Mouse (Mus musculus) myocyte (in vitro differentiated cells): ENCODE measurements at regions not wholly inside any gene's neighbourhood (a gene's known extent, or its start where the extent isn't known, plus 50 kb on each side); places are given as distances from the start of the nearest gene placed in this dataset.

Experiments
- E2F4 ChIP-seq: IDR thresholded peaks from one replicate; pipeline ENCODE4 v1.6.1; 2011; ENCODE audit warnings: mild to moderate bottlenecking, control low read depth, moderate library complexity; ENCODE audit not compliant: insufficient read depth
- MAX ChIP-seq: IDR thresholded peaks from one replicate; pipeline ENCODE4 v1.6.1; 2011; ENCODE audit warnings: low read depth, mild to moderate bottlenecking, control low read depth
- SRF ChIP-seq: IDR thresholded peaks from one replicate; pipeline ENCODE4 v1.6.1; 2011; ENCODE audit warnings: low read depth; ENCODE audit not compliant: control insufficient read depth, insufficient read length
- TCF3 ChIP-seq: IDR thresholded peaks from one replicate; pipeline ENCODE4 v1.6.1; 2011; ENCODE audit warnings: low read depth, control low read depth; ENCODE audit not compliant: insufficient read length

DNA sequence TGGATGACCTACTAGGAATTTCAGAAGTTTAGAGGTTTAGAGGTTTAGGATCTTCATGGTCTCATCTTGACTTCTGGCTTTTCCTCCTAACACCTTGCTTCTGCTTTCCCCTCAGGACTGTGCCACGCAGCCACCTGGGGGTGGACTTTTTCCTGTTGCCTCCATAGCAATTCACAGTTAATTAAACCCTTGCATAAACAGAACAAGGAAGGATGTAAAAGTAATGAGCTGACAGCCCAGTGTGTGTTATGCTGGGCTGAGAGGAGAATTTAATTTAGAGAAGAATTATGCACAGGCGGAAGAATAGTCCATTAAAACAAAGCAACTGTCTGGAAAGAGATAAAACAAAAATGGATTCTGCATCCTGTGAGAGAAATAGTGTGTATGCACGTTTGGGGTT is 193.9 kb upstream of the Chd6 start:
- TF ChIP-seq MAX (no peak), E2F4 (no peak), TCF3 (no peak), SRF (no peak)
